Mouse (Mus musculus) CH12.LX (cell line): ENCODE results near the gene Ccdc88c. TPM values are rescaled to one million over a fixed set of nuclear protein-coding genes. Genes with fewer than 3 reads are reported as not detected.

Experiments used
- DNase-seq: peaks from one replicate; pipeline ENCODE4 v3.0.0-alpha.2; 2013; ENCODE audit errors: extremely low read depth
- H3K27ac ChIP-seq: 2 replicates; pipeline ENCODE4 v1.5.1; 2012; ENCODE audit warnings: low read depth, mild to moderate bottlenecking, control low read depth, moderate library complexity; ENCODE audit not compliant: insufficient read depth
- H3K27me3 ChIP-seq: replicated peaks from 2 replicates; pipeline ENCODE3; 2012; ENCODE audit warnings: inconsistent platforms
- H3K36me3 ChIP-seq, 2 experiments: replicated peaks in 1 of 2; 2 replicates each; pipeline versions ENCODE3 to v1.6.1; 2012; ENCODE audit warnings: inconsistent platforms in 1 of 2, low read length in 1 of 2, mild to moderate bottlenecking in 1 of 2, mixed read lengths in 1 of 2, moderate library complexity in 1 of 2; ENCODE audit not compliant: control insufficient read depth in 1 of 2, insufficient read depth in 1 of 2
- H3K4me1 ChIP-seq, 2 experiments: 2 replicates each; pipeline ENCODE4 v1.6.1; 2012; ENCODE audit warnings: inconsistent platforms in 1 of 2, moderate library complexity in 1 of 2; ENCODE audit not compliant: insufficient read depth in 2 of 2, control insufficient read depth in 1 of 2
- H3K4me2 ChIP-seq: 2 replicates; pipeline ENCODE4 v1.6.1; 2012; ENCODE audit warnings: low read depth, mild to moderate bottlenecking, control low read depth; ENCODE audit not compliant: poor library complexity, insufficient read depth, severe bottlenecking
- H3K4me3 ChIP-seq, 3 experiments: fragments of 150-350 bp in 1 of 3; sonication (generic) in 1 of 3; replicated peaks in 1 of 3; 2 replicates each; pipeline versions ENCODE3 to v1.5.1; 2011 to 2012; ENCODE audit warnings: low read depth in 2 of 3, low read length in 2 of 3, mild to moderate bottlenecking in 2 of 3, moderate library complexity in 2 of 3, control low read depth in 1 of 3, improper control_type of control experiment in 1 of 3, inconsistent platforms in 1 of 3, mixed read lengths in 1 of 3; ENCODE audit not compliant: poor library complexity in 1 of 3
- H3K79me2 ChIP-seq: replicated peaks from 2 replicates; pipeline ENCODE4 v1.6.1; 2012; ENCODE audit warnings: mild to moderate bottlenecking, moderate library complexity; ENCODE audit not compliant: control insufficient read depth, poor library complexity, insufficient read depth, severe bottlenecking; ENCODE audit errors: extremely low read depth
- H3K9ac ChIP-seq: 2 replicates; pipeline ENCODE4 v1.6.1; 2012; ENCODE audit warnings: low read depth, mild to moderate bottlenecking, control low read depth, moderate library complexity; ENCODE audit not compliant: insufficient read depth
- H3K9me3 ChIP-seq: replicated peaks from 2 replicates; pipeline ENCODE3; 2012; ENCODE audit warnings: low read length, inconsistent platforms, mixed read lengths
- CHD1 ChIP-seq: IDR thresholded peaks from 2 replicates; pipeline ENCODE4 v1.6.1; 2012; ENCODE audit warnings: low read depth, low read length, improper control_type of control experiment, inconsistent platforms
- CTCF ChIP-seq, 2 experiments: IDR thresholded peaks in 1 of 2; conservative IDR thresholded peaks in 1 of 2; 2 replicates each; pipeline ENCODE4 v1.5.1; 2011 to 2012; ENCODE audit warnings: low read depth in 2 of 2, low read length in 2 of 2, improper control_type of control experiment in 1 of 2, inconsistent platforms in 1 of 2, mild to moderate bottlenecking in 1 of 2, moderate library complexity in 1 of 2
- ETS1 ChIP-seq: conservative IDR thresholded peaks from 2 replicates; pipeline ENCODE4 v1.6.1; 2012; ENCODE audit warnings: low read depth, mild to moderate bottlenecking, inconsistent platforms, low read length, improper control_type of control experiment, moderate library complexity
- GABPA ChIP-seq: IDR thresholded peaks from 2 replicates; pipeline ENCODE4 v1.6.1; 2012; ENCODE audit warnings: low read depth, low read length, improper control_type of control experiment, inconsistent platforms; ENCODE audit not compliant: insufficient replicate concordance
- JUND ChIP-seq: conservative IDR thresholded peaks from 2 replicates; pipeline ENCODE4 v1.6.1; 2011; ENCODE audit warnings: low read depth, low read length, improper control_type of control experiment
- KAT2A ChIP-seq: IDR thresholded peaks from 2 replicates; pipeline ENCODE4 v1.6.1; 2012; ENCODE audit warnings: low read length, improper control_type of control experiment, inconsistent platforms; ENCODE audit not compliant: insufficient replicate concordance
- MAX ChIP-seq: IDR thresholded peaks from 2 replicates; pipeline ENCODE4 v1.6.1; 2011; ENCODE audit warnings: low read length, improper control_type of control experiment
- MAZ ChIP-seq: IDR thresholded peaks from 2 replicates; pipeline ENCODE4 v1.6.1; 2012; ENCODE audit warnings: low read depth, mild to moderate bottlenecking, inconsistent platforms, low read length, improper control_type of control experiment, moderate library complexity
- MXI1 ChIP-seq: IDR thresholded peaks from 2 replicates; pipeline ENCODE4 v1.6.1; 2011; ENCODE audit warnings: mild to moderate bottlenecking, low read depth, low read length, improper control_type of control experiment
- NELFE ChIP-seq: IDR thresholded peaks from 2 replicates; pipeline ENCODE4 v1.6.1; 2011; ENCODE audit warnings: low read depth, low read length, improper control_type of control experiment
- POLR2A ChIP-seq: IDR thresholded peaks from 2 replicates; pipeline ENCODE4 v1.6.1; 2011; ENCODE audit warnings: low read depth, mild to moderate bottlenecking, improper control_type of control experiment, low read length
- POLR2AphosphoS2 ChIP-seq: IDR thresholded peaks from 2 replicates; pipeline ENCODE4 v1.6.1; 2011; ENCODE audit warnings: low read depth, low read length, improper control_type of control experiment
- RCOR1 ChIP-seq: conservative IDR thresholded peaks from 2 replicates; pipeline ENCODE4 v1.6.1; 2012; ENCODE audit warnings: low read depth, mild to moderate bottlenecking, inconsistent platforms, low read length, improper control_type of control experiment
- USF1 ChIP-seq: IDR thresholded peaks from 2 replicates; pipeline ENCODE4 v1.6.1; 2014; ENCODE audit warnings: low read depth, mild to moderate bottlenecking, inconsistent platforms, low read length, improper control_type of control experiment
- ZNF384 ChIP-seq: IDR thresholded peaks from 2 replicates; pipeline ENCODE4 v1.6.1; 2012; ENCODE audit warnings: low read depth, low read length, improper control_type of control experiment, inconsistent platforms
- dilution Hi-C: fragments of 300-500 bp; cut with MboI; formaldehyde crosslinking; loops from 2 replicates; pipeline ENCODE4 v1.14.3; 2020; ENCODE audit warnings: low sequenced_read_pairs; ENCODE audit not compliant: extremely low pct_unique_long_range_greater_than_20kb, extremely low pct_ligation_motif_present
- in situ Hi-C: fragments of 300-500 bp; cut with MboI; formaldehyde crosslinking; loops from 3 replicates; pipeline ENCODE4 v1.14.3; 2019; ENCODE audit warnings: low sequenced_read_pairs, low pct_ligation_motif_present, low pct_unique_long_range_greater_than_20kb, mixed read lengths
- polyA plus RNA-seq: library from polyadenylated mRNA; unstranded; fragments of >175 nt; gene quantifications from 2 replicates; pipeline ENCODE4 v1.2.1, GENCODE M21; 2012; ENCODE audit warnings: low read depth; ENCODE audit not compliant: insufficient read length
- total RNA-seq, 2 experiments: library from RNA; depleted of rRNA; stranded (reverse); fragments of 300-350 nt in 1 of 2; fragments of >200 nt in 1 of 2; gene quantifications; 2 replicates each; pipeline ENCODE4 v1.2.3; 2012 to 2014

Ccdc88c gene
- total and polyA plus RNA-seq, 3 experiments: 20.3 to 32.7 (median 24.9) TPM

DNA sequence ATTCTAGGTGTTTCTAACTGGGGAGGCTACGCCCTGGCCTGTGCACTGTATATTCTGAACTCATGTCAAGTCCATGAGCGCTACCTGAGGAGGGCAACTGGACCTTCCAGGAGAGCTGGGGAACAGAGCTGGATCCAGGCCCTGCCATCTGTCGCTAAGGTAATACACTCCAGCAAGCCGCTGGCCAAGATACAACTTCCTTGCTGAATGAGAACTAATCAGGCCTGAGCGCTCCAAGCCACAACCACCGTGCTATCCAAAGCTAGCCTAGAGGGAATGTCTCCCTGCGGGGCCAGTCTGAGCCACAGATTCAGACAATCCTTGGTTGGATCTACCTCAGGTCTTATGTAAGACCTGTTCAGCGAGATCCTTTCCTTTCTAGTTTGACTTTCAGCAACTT, 161.8 kb downstream of the Ccdc88c start:
- Histone ChIP-seq H3K9ac (no peak overlapping the region), H3K4me2 (no peak overlapping the region), H3K27me3 (no peaks in the 10 kb centered on the region), H3K4me3 (no peak overlapping the region), H3K9me3 (peaks cover 8% of the 10 kb centered on the region), H3K79me2 (no peaks in the 10 kb centered on the region), H3K4me1 (peaks cover 2 to 39% of the 10 kb centered on the region in 2 experiments; a peak in 3 of 4 replicates), H3K27ac (no peak overlapping the region), H3K36me3 (peaks cover 0 to 43% of the 10 kb centered on the region in 2 experiments)
- TF ChIP-seq MAZ (no peak), GABPA (no peak), POLR2A (no peak), POLR2AphosphoS2 (no peak), MXI1 (no peak), USF1 (no peak), ZNF384 (no peak), CTCF (conservative IDR thresholded peaks at IDR 0.05 in 1 of 2, IDR thresholded peaks at IDR 0.05 in 1 of 2; ENCODE audit: low read depth in 2 of 2, low read length in 2 of 2) (no peak), NELFE (no peak), MAX (no peak), RCOR1 (no peak), ETS1 (no peak), KAT2A (no peak)
- no peak for DNase-seq
- dilution Hi-C loops: no loop called here
- in situ Hi-C loops: loop anchor here (5.0 to 10.0 kb wide), 2 partner anchors 45 to 168 kb away; no protein-coding TSS in a partner anchor

DNA sequence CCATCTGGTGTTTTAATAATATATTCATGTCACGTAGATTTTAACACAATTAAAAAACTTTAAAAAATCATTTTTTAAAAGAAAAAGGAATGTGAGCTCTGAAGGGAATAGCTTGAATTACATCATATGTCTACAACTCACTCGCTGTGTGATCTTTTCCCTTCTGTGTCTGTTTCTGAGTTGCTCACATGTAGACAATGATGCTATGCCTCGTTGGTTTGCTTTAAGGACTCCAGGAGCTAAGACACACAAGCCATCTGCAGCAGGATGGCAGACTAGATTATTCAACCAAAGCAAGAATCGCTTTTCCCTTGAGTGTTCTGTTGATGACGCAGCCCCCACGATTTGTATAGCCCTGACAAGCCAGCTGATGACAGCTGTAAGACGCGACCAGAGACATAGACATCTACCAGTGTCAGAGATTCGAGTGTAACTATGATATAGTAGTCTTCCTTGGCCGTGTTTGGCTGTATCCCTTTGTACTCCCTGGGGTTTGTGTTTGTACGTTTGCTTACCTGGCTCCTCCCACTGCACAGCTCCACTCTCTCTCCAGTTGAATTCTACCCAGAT, 163.3 kb downstream of the Ccdc88c start:
- DNase-seq: peak; percentile 72
- H3K79me2 ChIP-seq: no peaks in the 10 kb centered on the region
- peaks cover 0 to 34% of the 10 kb centered on the region in 2 experiments for H3K36me3 ChIP-seq
- in situ Hi-C loops: loop anchor here (5.0 to 10.0 kb wide), 2 partner anchors 47 to 169 kb away; no protein-coding TSS in a partner anchor
- no peaks in the 10 kb centered on the region for H3K27me3 ChIP-seq
- peaks cover 0 to 31% of the 10 kb centered on the region in 2 experiments; a peak in 2 of 4 replicates for H3K4me1 ChIP-seq
- TF ChIP-seq CHD1 (no peak), ETS1 (peak; percentile 55), JUND (no peak)
- no peak overlapping the region for H3K27ac ChIP-seq
- no peak overlapping the region for H3K9ac ChIP-seq
- H3K4me2 ChIP-seq: no peak overlapping the region
- H3K4me3 ChIP-seq: no peak overlapping the region
- dilution Hi-C loops: no loop called here
- peaks cover 8% of the 10 kb centered on the region for H3K9me3 ChIP-seq
